Mouse (Mus musculus) C2C12 (cell line): ENCODE data around the gene Mmp19.

ENCODE experiments used
- CEBPB ChIP-seq: IDR thresholded peaks from one replicate; pipeline ENCODE4 v1.6.1; 2011; ENCODE audit warnings: low read depth, mild to moderate bottlenecking, control low read depth, moderate library complexity
- CTCF ChIP-seq: IDR thresholded peaks from one replicate; pipeline ENCODE4 v1.5.1; 2011; ENCODE audit not compliant: control insufficient read depth, insufficient read depth, insufficient read length
- MYOG ChIP-seq: IDR thresholded peaks from one replicate; pipeline ENCODE4 v1.6.1; 2011; ENCODE audit not compliant: control insufficient read depth, insufficient read length; ENCODE audit errors: extremely low read depth
- USF1 ChIP-seq: IDR thresholded peaks from one replicate; pipeline ENCODE4 v1.6.1; 2011; ENCODE audit warnings: low read depth, mild to moderate bottlenecking, control low read depth, moderate library complexity

GRCm38 (mm10) chr10:128773685-128774084, 17.0 kb upstream of the Mmp19 start:
- no peak for TF ChIP-seq CTCF
- TF ChIP-seq CEBPB = no peak
- no peak for TF ChIP-seq USF1
- no peak for TF ChIP-seq MYOG
